Mouse (Mus musculus) brain, embryonic 18.5 days (tissue): ENCODE results near the gene Zfp800.

Source experiments
- DNase-seq: peaks from one replicate; pipeline ENCODE4 v3.0.0-alpha.2; 2012; ENCODE audit warnings: low read depth, low spot score

Zfp800 gene

DNA sequence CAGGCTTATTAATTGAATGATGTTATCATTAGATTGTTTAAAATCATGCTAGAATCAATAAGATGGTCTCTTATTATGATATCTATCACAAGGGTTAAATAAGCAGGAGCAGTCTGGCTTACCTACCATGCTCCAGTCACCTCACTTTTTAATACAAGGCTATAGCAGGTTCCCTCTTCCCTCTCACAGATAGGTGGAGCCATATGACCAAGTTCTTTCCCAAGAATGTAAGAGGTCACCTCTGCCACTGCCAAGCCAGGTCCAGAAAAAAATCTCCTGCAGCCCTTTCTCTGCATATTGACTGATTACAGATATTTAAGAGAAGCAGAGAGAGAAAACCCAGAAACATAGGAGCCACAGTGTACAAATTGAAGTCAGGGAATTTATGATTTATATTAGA lies 88.1 kb downstream of the Zfp800 start:
- no peak for DNase-seq

DNA sequence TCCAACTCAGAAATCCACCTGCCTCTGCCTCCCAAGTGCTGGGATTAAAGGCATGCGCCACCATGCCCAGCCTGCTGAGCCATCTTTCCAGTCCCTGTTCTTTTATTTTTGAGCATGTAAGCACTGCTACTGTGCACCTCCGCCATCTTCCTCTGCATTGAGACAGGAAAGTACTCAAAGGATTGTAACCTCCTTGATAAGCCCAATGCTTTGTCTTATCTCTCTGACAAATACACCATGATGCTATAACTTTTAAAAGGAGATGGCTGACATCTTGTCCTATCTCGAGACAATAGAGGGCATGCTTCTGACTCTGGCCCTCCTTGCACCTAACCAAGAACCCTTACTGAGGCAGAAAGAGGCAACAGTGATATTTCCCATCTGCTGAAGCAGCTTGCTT lies 88.9 kb downstream of the Zfp800 start:
- no peak for DNase-seq

DNA sequence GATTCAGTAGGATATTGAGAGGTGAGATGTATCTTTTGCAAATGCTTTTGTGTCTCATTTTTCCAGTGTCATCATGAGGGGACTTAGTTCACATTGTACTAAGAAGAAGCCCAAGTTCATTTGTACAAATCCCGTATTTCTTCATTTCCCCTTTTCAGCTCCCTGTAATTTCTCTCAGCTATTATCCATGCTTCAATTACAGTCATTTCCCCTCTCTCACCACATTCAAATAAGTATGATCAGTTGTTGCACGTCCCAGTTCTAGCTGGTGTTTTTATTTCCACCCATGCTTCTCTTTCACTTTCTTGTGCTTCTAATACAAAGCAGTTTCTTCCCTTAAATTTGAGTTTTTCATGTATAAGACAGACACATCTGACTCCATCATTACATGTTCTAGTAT lies 91.1 kb downstream of the Zfp800 start:
- DNase-seq: no peak

DNA sequence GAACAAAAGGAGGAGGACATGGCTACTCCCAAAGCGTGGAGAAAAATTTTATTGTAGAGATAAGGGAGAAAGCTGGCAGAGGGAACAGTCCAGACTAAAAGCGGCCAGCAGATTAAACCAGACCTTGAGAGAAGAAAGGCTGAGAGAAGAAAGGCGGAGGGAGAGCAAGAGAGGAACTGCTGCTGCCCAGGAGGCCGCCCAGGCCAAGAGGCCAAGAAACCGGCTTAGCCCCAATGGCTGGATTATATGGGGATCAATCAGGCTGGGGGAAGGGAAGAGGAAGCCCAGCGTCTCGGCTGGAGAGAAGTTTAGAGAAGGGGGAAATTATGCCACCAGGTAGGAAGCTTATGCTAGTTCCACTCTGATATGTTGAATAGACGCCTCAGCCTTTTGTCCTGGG lies 101.5 kb downstream of the Zfp800 start:
- DNase-seq: no peak

DNA sequence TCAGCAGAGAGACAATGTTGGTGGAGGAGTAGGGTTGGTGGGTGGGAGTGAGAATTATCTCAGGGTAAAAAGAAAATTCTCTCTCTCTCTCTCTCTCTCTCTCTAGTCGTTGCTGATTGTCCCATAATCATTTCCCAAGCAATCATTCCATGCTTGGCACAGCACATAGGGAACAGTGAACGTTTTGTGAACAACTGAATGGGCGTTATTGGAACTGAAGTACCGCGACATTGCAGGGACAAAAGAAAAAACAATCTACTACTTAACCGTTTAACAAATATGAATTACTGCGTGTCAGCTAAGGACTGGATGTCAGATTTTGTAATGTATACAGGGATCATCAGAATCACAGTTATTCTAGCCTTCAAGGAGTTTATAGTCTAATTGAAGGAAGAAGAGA lies 102.2 kb downstream of the Zfp800 start:
- no peak for DNase-seq

DNA sequence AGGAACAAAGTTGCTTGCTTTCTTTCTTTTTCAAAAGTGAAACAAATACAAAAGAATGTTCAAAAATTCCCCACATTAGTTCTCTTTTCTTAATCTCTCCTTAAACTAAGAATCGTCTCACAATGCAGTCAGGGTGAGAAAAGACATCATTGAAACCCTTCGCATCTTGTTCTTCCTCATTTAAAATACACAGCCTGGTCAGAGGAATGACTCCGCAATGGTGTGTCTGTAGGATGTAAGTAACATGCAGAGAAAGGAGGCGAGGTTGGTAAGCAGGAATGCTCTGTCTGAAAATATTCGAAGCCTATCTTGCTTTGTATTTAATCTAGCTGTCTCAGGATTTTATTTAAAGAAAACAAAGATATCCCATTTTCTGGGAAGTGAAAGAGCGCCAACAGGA lies 105.0 kb downstream of the Zfp800 start:
- no peak for DNase-seq

DNA sequence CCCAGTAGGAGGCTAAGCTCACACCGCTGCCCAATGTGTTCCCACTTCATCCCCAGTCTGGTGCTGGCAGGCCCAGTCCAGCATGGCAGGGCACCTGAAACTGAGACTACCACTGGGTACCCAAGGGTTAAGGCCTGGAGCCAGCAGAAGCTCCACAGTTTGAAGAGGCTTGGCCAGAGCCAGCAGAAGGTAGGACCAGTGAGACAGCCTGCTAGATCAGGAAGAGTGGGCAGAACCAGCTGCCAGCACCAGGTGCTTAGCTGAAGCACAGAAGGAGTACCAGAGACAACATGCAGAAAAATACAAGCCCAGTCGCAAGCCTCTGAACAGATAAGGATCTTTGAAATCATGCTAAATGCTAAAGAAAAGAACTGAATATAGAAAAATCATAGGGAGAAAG lies 117.9 kb downstream of the Zfp800 start:
- DNase-seq: no peak

DNA sequence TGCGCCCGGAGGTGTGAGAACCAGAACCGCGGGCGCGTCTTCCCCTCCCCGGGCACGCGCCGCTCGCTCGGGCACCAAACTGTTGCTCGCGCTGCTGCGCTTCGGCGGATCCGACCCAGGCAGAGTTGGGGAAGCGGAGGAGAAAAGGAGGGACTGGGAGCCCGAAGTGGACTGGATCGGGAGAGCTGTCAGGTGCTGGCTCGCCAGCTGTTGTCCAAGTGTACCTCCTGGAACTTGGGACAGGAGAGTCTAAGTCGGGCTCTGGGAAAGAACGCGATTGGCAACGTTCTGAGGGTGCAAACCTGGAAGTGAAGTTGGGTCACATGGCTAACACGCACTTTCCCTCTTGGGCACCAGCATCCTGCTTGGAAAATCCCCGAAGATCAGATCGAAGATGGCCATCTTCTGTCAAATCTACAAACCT lies 135.6 kb downstream of the Zfp800 start:
- no peak for DNase-seq

DNA sequence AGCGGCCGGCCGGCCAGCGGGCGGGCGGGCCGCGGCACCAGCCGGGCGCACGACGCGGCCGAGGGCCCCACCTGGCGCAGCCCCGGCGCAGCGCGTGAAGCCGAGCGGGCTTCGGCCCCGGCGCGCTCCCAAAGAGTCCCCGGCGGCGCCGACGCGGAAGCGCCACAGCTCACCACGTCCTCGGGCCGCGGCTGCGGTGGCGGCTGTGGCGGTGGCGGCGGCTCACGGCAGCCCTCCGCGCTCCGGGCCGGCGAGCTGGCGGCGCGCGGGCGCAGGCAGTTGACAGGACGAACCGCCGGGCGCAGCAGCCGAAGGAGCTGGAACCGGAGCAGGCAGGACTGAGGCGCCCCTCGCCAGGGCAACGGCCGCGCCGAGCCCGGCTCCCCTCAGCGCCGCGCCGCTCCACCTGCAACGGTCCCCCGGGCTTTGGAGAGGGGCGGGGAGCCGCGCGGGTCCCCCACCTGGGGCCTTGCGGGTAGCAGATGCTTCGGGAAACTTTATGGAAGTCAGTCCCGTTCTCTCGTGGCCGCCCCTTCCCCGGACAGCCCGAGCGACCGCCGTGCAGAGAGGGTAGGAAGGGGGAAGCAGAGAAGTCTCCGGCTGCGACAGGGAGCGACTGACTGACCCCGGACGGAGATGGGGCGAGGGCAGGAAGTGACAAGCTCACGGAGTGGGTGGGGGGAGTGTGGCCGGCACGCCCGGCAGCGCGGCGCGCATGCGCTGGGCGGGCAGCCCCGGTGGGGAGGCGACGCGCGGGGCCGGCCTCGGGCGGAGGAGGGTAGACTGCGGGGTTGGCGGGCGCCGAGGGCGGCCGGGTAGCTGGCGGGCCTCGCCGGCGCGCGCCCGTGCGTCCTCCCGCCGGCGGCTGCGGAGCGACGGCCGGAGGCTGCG lies 136.3 kb downstream of the Zfp800 start:
- DNase-seq: peak; percentile 63

DNA sequence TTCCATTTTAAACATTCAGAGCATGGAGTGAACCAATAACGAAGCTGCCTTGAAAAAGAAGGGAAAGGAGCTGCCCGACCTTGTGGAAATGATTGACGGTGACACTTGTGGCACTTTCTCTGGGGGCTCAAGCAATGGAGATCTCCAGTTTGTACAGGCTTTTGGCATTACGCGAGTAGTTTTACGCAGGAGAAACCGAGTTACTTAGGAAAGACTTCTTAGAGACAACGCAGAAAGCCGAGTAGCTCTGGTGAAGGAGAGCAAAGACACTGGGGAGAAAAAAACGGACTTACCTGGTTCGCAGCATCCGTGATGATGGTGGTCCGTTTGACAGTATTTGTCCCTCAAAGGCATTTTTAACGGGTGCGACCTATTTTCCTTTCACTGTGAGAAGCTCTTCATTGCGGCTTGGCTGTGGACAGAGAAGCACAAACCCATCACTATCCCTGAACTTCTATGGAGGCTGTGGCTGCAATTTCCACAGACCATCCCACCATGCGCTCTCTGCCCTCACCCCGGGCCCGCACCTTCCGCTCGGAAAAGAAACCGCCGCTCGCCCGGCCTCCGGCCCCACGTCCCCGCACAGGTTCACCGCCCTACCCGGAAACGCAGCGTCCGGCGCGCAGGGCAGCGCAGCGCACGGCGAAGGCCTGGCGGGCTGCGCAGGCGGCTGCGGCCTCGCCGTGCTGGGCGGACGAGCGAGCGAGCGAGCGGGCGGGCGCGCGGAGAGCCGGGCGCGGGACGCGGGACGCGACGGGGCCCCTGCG lies 137.2 kb downstream of the Zfp800 start:
- DNase-seq: no peak

DNA sequence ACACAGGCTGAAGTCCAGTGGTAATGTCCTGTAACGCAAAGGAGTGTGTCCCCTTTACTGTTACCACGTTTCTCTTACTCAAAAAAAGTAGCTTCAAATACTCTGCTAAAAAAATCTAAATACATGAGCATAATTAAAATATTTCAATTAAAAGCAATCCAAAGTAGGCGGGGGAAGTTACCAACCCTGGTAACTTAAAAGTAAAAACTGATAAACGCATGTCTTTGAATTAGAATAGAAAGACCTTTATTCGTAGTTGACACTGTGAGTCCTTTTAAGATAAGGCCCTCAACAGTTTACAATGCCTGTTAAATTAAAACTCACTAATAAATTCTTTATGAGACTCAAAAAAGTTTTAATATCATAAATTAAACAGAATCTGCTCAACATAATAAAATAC lies 138.1 kb downstream of the Zfp800 start:
- no peak for DNase-seq

DNA sequence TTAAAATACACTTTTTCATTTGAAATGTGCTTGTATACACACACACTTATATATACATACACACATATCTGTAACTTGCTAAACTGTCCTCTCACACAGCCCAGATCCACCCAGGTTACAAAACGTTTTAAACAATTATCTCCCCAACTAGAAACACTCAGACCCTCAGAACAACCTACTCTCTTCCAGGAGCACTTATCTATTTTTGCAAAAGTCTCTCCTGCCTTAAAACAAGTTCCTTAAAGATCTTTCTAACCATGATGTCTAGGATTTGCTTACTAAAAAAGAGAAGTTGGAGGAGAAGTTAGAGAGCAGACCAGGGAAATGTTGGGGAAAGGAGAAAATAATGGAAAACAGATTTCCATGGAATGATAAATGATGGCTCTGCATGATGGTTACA lies 139.4 kb downstream of the Zfp800 start:
- no peak for DNase-seq

DNA sequence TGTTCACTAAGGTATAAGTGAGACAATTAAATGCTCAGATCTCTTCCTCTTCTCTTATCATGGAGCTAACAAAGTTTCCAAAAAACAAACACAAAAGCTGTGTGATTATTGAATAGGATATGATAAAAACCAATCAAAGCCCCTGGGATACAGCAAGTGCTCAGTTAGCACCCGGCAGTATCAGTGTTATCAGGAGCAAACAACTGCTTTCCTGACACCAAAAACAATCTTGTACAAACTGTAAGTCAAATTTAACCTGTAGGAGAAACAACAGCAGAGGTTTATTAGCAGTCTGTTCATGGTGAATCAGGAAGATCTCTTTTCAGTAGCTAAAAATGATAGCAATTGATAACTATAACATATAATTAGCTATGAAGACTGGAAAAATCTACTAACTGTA lies 140.0 kb downstream of the Zfp800 start:
- DNase-seq: no peak

DNA sequence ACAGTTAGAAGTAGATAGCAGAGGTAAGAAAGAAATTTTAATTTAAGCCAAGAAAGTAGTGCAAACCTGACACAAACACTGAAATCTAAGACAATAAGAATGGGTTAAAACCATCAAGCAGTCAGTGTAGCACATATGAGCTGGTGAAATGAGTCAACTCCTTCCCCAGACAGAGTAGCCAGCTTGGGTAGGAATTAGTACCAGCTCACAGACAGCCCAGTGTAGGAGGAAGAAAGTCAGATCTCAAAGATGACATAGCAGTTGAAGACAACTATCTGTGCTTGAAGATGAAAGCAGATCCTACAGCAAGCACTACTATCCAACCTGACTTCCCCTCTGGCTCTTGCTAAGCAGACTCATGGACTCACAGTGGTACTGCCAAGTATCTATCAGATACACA lies 145.0 kb downstream of the Zfp800 start:
- DNase-seq: no peak

DNA sequence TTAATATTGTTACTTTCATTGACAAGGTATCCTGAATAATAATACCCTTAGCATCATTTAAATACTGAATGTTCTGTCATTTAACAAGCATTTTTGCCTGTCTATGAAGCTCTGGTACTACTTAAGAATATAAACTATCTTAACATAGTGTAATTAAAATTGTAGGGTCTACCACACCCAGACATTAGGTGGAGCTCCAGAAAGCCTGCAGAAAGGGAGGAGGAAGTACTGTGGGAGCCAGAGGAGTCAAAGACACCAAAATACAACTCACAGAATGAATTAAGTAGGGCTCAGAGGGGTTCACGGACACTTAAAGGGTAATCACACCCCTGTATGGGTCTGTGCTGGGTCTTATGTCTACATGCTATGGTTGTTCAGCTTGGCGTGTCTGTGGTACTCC lies 149.6 kb downstream of the Zfp800 start:
- no peak for DNase-seq

DNA sequence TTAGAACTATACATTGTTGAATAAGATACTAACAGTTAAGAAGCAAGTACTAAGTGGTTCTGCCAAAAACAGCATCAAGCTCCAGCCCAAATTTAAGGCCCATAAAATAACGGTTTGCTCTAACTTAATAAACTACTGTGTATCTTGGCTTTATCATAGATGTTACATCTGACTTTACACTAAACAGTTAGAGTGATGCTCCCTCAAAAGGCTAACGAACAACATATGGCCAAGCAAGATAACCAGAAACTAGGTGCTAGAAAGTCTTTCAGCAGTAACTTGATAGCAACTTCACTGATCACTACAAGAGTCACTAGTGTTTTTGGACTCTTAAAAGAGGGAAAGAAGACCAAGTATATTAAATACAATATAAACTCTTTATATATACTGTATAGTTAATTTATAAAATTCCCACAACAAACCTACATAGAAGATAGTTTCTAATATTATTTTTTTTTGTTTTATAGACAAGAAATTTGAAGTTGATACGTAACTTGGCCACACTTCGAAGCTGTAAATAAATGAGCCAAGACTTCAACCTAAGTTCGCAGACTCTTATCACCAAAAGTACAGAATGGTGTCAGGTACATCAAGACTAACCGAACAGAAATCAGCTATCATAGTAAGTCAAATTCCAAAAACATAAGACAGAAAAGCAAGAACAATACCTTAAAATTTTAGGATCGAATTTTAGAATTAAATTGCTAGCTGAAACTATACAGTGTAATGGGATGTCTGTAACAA lies 165.0 kb downstream of the Zfp800 start:
- no peak for DNase-seq

DNA sequence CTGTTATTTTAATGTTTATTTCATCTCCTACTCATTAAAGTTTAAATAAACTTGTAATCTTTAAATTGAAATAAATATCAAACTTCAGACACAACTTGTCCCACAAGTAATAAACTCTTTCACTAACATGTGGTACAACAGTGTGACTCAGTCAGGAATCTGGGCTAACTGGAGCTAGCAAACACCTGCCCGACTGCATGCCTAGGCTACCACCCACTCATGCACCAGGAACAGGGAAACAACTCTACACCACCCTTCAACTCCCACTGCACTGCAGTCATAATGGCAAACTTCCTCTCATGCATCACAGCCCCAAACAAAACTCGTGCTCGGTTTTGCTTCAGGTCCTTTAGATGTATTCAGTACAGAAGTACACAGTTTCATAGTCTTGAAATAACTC lies 169.7 kb downstream of the Zfp800 start:
- no peak for DNase-seq

DNA sequence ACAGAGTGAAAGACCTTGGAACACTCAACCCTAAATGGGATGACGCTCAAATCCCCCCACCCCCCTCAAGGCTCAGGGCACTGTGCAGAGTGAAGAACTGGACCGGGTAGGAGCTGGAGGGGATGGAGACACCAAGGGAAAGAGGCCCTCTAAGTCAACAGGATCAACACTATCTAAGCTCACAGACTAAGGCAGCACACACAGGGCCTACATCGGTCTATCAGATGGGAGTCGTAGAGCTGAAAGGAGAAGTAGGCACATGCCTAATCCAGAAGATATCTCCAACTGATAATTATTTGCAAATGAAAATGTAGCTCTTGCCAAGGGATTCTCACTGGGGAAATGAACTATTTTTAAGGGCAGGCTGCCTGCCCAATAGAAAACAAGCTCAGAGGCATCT lies 176.8 kb downstream of the Zfp800 start:
- DNase-seq: no peak

DNA sequence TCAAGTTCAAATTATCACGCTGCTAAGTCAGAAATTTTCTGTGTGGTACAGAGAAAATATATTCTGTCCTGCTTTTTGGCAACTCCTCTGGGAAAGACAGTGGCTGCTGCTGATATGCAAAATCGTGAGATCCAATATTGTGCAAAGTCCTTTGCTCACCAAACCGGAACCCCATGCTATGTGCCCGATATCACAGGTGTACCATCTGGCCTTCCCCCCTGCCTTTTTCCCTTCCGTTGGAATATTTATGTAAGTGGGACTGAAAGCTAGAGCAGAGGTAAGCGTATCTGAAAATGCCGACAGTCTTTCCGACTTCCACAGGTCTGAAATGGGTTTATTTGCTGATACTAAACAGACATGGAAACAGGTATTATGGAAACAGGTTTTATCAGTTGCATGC lies 179.4 kb downstream of the Zfp800 start:
- no peak for DNase-seq

DNA sequence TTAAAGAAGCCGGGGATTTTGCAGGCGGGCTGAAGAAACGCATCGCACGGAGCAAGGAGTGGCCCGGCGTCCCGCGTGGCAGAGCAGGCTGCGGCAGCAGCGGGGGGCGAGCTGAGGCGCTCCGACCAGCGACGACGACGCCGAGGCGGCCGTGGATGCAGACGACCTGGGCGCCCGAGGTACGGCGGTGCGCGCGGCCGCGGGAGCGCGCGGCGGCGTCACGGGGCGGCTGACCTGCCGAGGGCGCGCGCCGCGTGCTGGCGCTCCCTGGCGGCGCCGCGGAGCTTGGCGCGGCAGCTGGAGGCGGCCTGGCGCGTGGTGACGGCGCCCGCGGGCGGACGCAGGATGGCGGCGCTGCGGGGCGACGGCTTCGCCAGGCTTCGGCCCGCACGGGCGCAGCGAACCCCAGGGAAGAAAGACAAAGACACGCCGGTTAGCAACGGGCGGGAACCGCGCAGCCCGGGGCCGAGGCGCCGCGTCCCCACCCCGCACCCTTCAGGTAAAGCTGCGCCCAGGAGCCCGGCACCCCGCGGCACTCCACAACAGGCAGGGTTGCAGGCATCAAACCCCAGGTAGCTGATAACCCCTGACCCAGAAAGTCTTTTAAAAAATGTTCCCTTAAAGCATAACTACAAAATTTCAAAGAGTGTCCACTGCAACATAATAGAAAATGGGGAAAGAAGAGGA lies 182.4 kb downstream of the Zfp800 start:
- no peak for DNase-seq

DNA sequence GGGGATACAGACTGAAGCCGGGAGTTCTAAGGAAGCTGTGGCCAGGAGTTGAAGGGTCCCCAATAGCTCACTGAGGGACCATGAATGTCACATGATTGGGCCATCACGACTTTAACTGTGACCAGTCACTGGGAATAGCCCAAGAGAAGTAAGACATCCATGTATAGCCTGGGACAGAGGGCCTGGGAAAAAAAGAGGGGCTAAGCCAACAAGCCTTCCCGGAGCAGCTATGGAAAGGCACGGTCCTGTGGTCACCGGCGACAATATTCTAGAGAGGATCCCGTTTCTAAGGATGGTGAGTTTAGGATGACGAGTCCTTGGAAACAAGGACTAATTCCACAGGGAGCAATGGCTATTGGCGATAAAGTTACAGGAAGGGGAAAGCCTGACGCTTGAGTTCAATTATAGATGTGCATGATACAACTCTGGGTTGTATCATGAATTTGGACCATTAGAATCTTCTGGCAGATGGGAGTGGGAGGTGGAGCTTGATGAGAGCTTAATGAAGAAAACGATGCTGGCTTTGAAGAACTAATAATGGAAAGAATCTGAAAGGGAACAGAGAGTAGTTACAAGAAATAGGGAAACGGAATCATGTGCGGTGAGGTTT lies 183.0 kb downstream of the Zfp800 start:
- DNase-seq: no peak
